Mouse (Mus musculus): ENCODE measurements around the gene Arhgef7. TPM values are rescaled to one million over a fixed set of nuclear protein-coding genes. Genes with fewer than 3 reads are reported as not detected.

Arhgef7 gene
- polyA plus RNA-seq, 1 experiment from 2014 or later = 9.2 TPM

DNA sequence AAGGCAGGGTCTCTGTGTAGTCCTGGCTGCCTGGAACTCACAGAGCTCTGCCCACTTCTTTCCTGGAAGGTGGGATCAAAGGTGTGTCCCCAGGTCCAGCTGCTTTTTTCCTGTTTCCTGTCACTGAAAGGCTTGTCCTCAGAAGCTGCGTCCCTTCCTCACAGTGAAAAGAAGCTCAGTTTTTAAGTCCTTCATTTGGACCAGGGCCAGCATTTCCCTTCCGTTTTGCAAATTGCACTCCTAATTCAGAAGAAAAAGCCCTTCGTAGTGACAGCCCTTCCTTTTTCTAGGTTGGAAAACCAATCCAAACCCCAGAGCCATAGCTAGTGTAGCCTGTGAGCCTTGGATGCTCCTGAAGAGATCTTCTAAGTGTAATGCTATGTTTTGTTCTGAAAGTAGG, 99.8 kb downstream of the Arhgef7 start:
- no peak overlapping the region for H3K4me3 ChIP-seq (ENCODE audit: low read depth, low read length)
- no peak overlapping the region for H3K27ac ChIP-seq (ENCODE audit: low read depth)
- TF ChIP-seq EP300 (IDR thresholded peaks at IDR 0.05; ENCODE audit: low read depth) = no peak
- no peak for TF ChIP-seq CTCF (IDR thresholded peaks at IDR 0.05; ENCODE audit: low read depth)
- ATAC-seq = no peak
- H3K36me3 ChIP-seq (replicated peaks; ENCODE audit: insufficient read depth, low read length) = peaks cover 47% of the 10 kb centered on the region
- no peak overlapping the region for H3K4me2 ChIP-seq (ENCODE audit: low read depth, low read length)
- H3K9ac ChIP-seq (replicated peaks) = no peak overlapping the region
- H3K9me3 ChIP-seq (ENCODE audit: low read length) = no peaks in the 10 kb centered on the region
- DNase-seq = no peak
- WGBS (ENCODE audit: insufficient replicate concordance) = 81% methylated on average over 3 of the region's 3 CpGs
- H3K4me1 ChIP-seq (ENCODE audit: insufficient read depth) = peaks cover 5% of the 10 kb centered on the region; the same call in 1 of the 2 replicates
- no peaks in the 10 kb centered on the region for H3K27me3 ChIP-seq (ENCODE audit: insufficient read depth, low read length)

DNA sequence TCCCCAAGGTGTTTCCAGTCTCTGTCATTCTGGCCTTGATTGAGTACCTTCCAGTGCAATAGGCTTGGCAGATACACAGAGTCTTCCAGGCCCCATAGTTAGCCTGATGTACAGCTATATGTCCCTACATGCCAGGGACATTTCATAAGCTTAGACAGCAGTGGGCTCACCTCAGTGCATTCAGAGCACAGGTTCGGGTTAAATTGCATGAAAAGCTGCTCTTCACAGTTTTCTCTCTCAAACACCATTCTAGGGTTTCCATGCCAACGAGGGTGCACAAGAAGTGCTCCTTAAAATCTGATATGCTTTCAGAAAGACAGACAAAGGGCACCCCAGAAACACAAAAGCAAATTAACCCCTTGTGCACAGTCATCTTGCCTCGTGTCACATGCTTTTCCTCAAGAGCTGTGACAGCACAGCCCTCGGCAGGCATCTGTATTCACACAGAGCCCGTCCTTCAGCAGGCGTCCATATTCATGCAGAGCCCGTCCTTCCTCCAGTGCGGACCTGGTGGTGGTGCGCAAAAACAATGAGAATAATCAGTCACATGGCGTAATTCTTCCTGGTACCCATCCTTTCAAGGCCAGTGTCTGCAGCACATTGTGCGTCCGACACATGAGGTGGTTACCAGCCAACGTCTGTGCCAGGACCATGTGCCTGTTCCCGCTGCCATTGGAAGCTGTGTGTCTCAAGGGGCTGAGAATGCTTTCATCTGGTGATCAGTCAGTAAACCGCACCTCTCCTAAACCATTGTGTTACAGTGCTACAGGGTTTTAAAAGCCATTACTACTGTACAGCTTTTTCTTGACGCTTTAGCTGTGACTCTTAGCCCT, 102.9 kb downstream of the Arhgef7 start:
- H3K4me2 ChIP-seq (ENCODE audit: low read depth, low read length) = no peak overlapping the region
- H3K9ac ChIP-seq (replicated peaks) = no peak overlapping the region
- no peaks in the 10 kb centered on the region for H3K9me3 ChIP-seq (ENCODE audit: low read length)
- no peak for ATAC-seq
- 81% methylated on average over 16 of the region's 16 CpGs for WGBS (ENCODE audit: insufficient replicate concordance)
- peaks cover 42% of the 10 kb centered on the region for H3K36me3 ChIP-seq (replicated peaks; ENCODE audit: insufficient read depth, low read length)
- TF ChIP-seq EP300 (IDR thresholded peaks at IDR 0.05; ENCODE audit: low read depth) = no peak
- no peak for TF ChIP-seq CTCF (IDR thresholded peaks at IDR 0.05; ENCODE audit: low read depth)
- no peak for DNase-seq
- no peaks in the 10 kb centered on the region for H3K27me3 ChIP-seq (ENCODE audit: insufficient read depth, low read length)
- H3K27ac ChIP-seq (ENCODE audit: low read depth) = 0 out of 2 replicates have a peak overlapping the region, but pooled peaks have one; percentile 30
- no peak overlapping the region for H3K4me3 ChIP-seq (ENCODE audit: low read depth, low read length)
- peaks cover 5% of the 10 kb centered on the region; the same call in 1 of the 2 replicates for H3K4me1 ChIP-seq (ENCODE audit: insufficient read depth)

DNA sequence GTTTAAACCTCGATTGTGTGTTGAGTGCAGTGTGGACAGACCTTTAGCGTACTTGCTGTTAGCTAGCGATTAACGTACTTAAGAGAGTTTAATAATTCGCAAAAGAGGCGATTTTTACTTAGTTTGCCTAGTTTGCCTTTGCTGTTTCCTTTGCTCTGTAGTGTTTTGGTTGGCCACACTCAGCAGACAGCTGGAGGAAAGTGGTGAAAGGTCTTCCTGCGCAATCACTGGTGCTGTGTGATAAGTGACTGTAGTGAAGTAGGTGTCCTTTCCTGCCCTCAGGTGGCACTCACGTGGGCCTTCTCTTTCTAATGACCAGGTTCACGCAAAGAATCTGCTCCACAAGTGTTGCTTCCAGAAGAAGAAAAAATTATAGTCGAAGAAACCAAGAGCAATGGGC, 103.7 kb downstream of the Arhgef7 start:
- no peak overlapping the region for H3K4me3 ChIP-seq (ENCODE audit: low read depth, low read length)
- WGBS (ENCODE audit: insufficient replicate concordance) = 56% methylated on average over 10 of the region's 10 CpGs
- H3K9me3 ChIP-seq (ENCODE audit: low read length) = no peaks in the 10 kb centered on the region
- peaks cover 5% of the 10 kb centered on the region; the same call in 1 of the 2 replicates for H3K4me1 ChIP-seq (ENCODE audit: insufficient read depth)
- TF ChIP-seq EP300 (IDR thresholded peaks at IDR 0.05; ENCODE audit: low read depth) = no peak
- TF ChIP-seq CTCF (IDR thresholded peaks at IDR 0.05; ENCODE audit: low read depth) = no peak
- H3K9ac ChIP-seq (replicated peaks) = no peak overlapping the region
- 0 out of 2 replicates have a peak overlapping the region, but pooled peaks have one; percentile 30 for H3K27ac ChIP-seq (ENCODE audit: low read depth)
- ATAC-seq (peak; percentile 75), DNase-seq (no peak)
- peaks cover 42% of the 10 kb centered on the region for H3K36me3 ChIP-seq (replicated peaks; ENCODE audit: insufficient read depth, low read length)
- H3K4me2 ChIP-seq (ENCODE audit: low read depth, low read length) = no peak overlapping the region
- H3K27me3 ChIP-seq (ENCODE audit: insufficient read depth, low read length) = no peaks in the 10 kb centered on the region

DNA sequence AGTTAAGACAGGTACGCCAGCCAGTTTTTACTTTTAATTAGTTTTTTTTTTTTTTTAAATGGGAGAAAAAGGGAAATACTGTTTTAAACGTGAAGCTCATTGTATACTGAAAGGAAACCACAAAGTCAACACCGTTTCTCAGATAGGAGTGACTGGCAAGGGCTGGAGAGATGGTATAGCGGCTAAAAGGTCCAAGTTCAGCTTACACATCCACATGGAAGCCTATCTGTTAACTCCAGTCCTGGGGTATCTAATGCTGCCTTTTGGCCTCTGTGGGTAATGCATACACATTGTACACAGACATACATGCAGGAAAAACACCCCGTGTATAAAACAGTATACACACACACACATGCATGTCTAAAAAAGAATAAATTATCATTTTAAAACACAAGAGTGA, 104.4 kb downstream of the Arhgef7 start:
- 40% methylated on average over 5 of the region's 5 CpGs for WGBS (ENCODE audit: insufficient replicate concordance)
- TF ChIP-seq CTCF (IDR thresholded peaks at IDR 0.05; ENCODE audit: low read depth) = no peak
- TF ChIP-seq EP300 (IDR thresholded peaks at IDR 0.05; ENCODE audit: low read depth) = no peak
- Histone ChIP-seq H3K9me3 (ENCODE audit: low read length) (no peaks in the 10 kb centered on the region), H3K27me3 (ENCODE audit: insufficient read depth, low read length) (no peaks in the 10 kb centered on the region), H3K4me3 (ENCODE audit: low read depth, low read length) (no peak overlapping the region), H3K9ac (replicated peaks) (no peak overlapping the region), H3K4me1 (ENCODE audit: insufficient read depth) (peaks cover 5% of the 10 kb centered on the region; the same call in 1 of the 2 replicates), H3K36me3 (replicated peaks; ENCODE audit: insufficient read depth, low read length) (peaks cover 36% of the 10 kb centered on the region; the same call in 1 of the 2 replicates), H3K4me2 (ENCODE audit: low read depth, low read length) (no peak overlapping the region), H3K27ac (ENCODE audit: low read depth) (no peak overlapping the region)
- ATAC-seq (no peak), DNase-seq (no peak)

DNA sequence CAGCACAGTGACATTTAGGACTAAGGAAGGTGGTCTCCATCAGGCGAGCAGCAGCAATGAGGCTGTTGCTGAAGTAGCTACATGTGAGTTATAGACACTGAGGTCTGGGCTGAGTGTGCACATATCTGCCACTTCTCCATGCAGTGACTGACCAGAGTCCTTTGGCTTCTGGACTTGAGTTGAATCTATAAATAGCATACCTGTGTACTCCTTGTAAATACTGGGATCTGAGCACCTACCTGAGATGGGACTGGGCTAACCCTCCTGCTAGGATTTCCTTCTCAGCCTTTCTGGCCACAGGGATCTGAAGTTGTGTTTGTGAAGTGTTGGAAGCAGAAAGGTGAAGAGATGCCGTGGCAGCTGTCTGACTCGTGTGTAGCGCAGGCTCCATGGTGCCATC, 105.6 kb downstream of the Arhgef7 start:
- no peak overlapping the region for H3K9ac ChIP-seq (replicated peaks)
- H3K4me2 ChIP-seq (ENCODE audit: low read depth, low read length) = no peak overlapping the region
- H3K9me3 ChIP-seq (ENCODE audit: low read length) = no peaks in the 10 kb centered on the region
- H3K4me3 ChIP-seq (ENCODE audit: low read depth, low read length) = no peak overlapping the region
- DNase-seq (no peak), ATAC-seq (no peak)
- 83% methylated on average over 4 of the region's 4 CpGs for WGBS (ENCODE audit: insufficient replicate concordance)
- H3K36me3 ChIP-seq (replicated peaks; ENCODE audit: insufficient read depth, low read length) = peaks cover 30% of the 10 kb centered on the region; the same call in 1 of the 2 replicates
- no peak overlapping the region for H3K27ac ChIP-seq (ENCODE audit: low read depth)
- TF ChIP-seq EP300 (IDR thresholded peaks at IDR 0.05; ENCODE audit: low read depth) (no peak), CTCF (IDR thresholded peaks at IDR 0.05; ENCODE audit: low read depth) (no peak)
- peaks cover 5% of the 10 kb centered on the region; the same call in 1 of the 2 replicates for H3K4me1 ChIP-seq (ENCODE audit: insufficient read depth)
- H3K27me3 ChIP-seq (ENCODE audit: insufficient read depth, low read length) = no peaks in the 10 kb centered on the region

DNA sequence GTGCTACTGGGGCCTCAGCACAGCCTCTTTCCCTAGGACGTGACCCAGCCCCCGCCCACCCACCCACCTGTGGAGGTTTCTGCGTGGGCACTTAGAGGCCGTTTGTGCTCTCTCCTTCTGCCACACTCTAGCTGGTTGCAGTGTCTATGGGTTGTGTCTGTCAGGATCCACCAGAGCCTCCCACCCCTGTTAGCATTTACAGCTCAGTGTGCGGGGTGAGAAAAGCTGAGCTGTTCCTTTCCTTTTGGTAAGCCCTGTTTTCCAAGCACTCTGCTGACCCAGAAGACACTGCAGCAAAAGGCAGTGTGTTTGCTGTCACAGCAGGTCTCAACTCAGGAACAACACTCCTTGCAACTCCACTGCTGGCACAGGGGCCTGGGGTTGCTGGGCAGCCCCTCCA, 106.7 kb downstream of the Arhgef7 start:
- 88% methylated on average over 5 of the region's 5 CpGs for WGBS (ENCODE audit: insufficient replicate concordance)
- no peak for DNase-seq
- Histone ChIP-seq H3K4me1 (ENCODE audit: insufficient read depth) (peaks cover 5% of the 10 kb centered on the region; the same call in 1 of the 2 replicates), H3K4me2 (ENCODE audit: low read depth, low read length) (no peak overlapping the region), H3K27me3 (ENCODE audit: insufficient read depth, low read length) (no peaks in the 10 kb centered on the region), H3K27ac (ENCODE audit: low read depth) (no peak overlapping the region), H3K9ac (replicated peaks) (no peak overlapping the region), H3K9me3 (ENCODE audit: low read length) (no peaks in the 10 kb centered on the region), H3K36me3 (replicated peaks; ENCODE audit: insufficient read depth, low read length) (peaks cover 30% of the 10 kb centered on the region; the same call in 1 of the 2 replicates), H3K4me3 (ENCODE audit: low read depth, low read length) (no peak overlapping the region)
- no peak for ATAC-seq
- TF ChIP-seq CTCF (IDR thresholded peaks at IDR 0.05; ENCODE audit: low read depth) (no peak), EP300 (IDR thresholded peaks at IDR 0.05; ENCODE audit: low read depth) (no peak)
